Mouse (Mus musculus): ENCODE data around the gene Prr36.
A peak's percentile ranks its signal among the peaks of the same experiment; 100 is the strongest.

The Prr36 gene

GRCm38 (mm10) chr8:4201321-4201720, 15.9 kb downstream of the Prr36 start:
- DNase-seq (ENCODE audit: low spot score): no peak

- no peak for DNase-seq (ENCODE audit: low spot score)
Observed at GRCm38 (mm10) chr8:4193588-4193894, 23.7 kb downstream of the Prr36 start.

GRCm38 (mm10) chr8:4192807-4193587, 24.3 kb downstream of the Prr36 start:
- peak; percentile 87 for DNase-seq (ENCODE audit: low spot score)

- no peak for DNase-seq (ENCODE audit: low spot score)
Observed at GRCm38 (mm10) chr8:4192305-4192704, 25.0 kb downstream of the Prr36 start.

GRCm38 (mm10) chr8:4189031-4189722, 28.1 kb downstream of the Prr36 start:
- DNase-seq (ENCODE audit: low spot score): no peak

- DNase-seq (ENCODE audit: low spot score): no peak
Observed at GRCm38 (mm10) chr8:4188605-4189004, 28.7 kb downstream of the Prr36 start.

- DNase-seq (ENCODE audit: low spot score): no peak
Observed at GRCm38 (mm10) chr8:4186151-4186550, 31.1 kb downstream of the Prr36 start.

- no peak for DNase-seq (ENCODE audit: low spot score)
Observed at GRCm38 (mm10) chr8:4183409-4183808, 33.9 kb downstream of the Prr36 start.

GRCm38 (mm10) chr8:4174018-4174417, 43.2 kb downstream of the Prr36 start:
- no peak for DNase-seq (ENCODE audit: low spot score)

GRCm38 (mm10) chr8:4172486-4172885, 44.8 kb downstream of the Prr36 start:
- DNase-seq (ENCODE audit: low spot score): no peak

GRCm38 (mm10) chr8:4167918-4168317, 49.3 kb downstream of the Prr36 start:
- no peak for DNase-seq (ENCODE audit: low spot score)

- no peak for DNase-seq (ENCODE audit: low spot score)
Observed at GRCm38 (mm10) chr8:4166881-4167525, 50.3 kb downstream of the Prr36 start.

- DNase-seq (ENCODE audit: low spot score): peak; percentile 100
Observed at GRCm38 (mm10) chr8:4165852-4166751, 51.2 kb downstream of the Prr36 start, which contains the start of gene Evi5l. TSS of gene Evi5l (plus strand) at chr8:4166567.

- DNase-seq (ENCODE audit: low spot score): no peak
Observed at GRCm38 (mm10) chr8:4165176-4165851, 51.9 kb downstream of the Prr36 start.

GRCm38 (mm10) chr8:4162786-4163185, 54.5 kb downstream of the Prr36 start:
- DNase-seq (ENCODE audit: low spot score): no peak
